Mouse (Mus musculus) midbrain, postnatal 0 days (tissue): ENCODE results near the gene Igfbp3. TPM values are rescaled to one million over a fixed set of nuclear protein-coding genes. Genes with fewer than 3 reads are reported as not detected.

Experiments
- ATAC-seq: fragments of 200-750 bp; cut with Nextera tagmentation; 2 replicates; pipeline ENCODE4 v1.8.0; 2017; ENCODE audit warnings: moderate number of reproducible peaks, mild to moderate bottlenecking, moderate TSS enrichment, moderate library complexity; ENCODE audit not compliant: low FRiP score
- DNase-seq: peaks from one replicate; pipeline ENCODE4 v3.0.0-alpha.2; 2015; ENCODE audit warnings: low spot score
- H3K27ac ChIP-seq: fragments of 300-500 bp; sonication (generic); 2 replicates; pipeline ENCODE4 v1.5.1; 2014; ENCODE audit warnings: low read depth, mild to moderate bottlenecking, low read length, mixed read lengths
- H3K27me3 ChIP-seq: fragments of 300-500 bp; sonication (generic); 2 replicates; pipeline ENCODE4 v1.6.1; 2014; ENCODE audit warnings: low read length, control low read depth, mixed read lengths; ENCODE audit not compliant: insufficient read depth
- H3K36me3 ChIP-seq: fragments of 300-500 bp; sonication (generic); 2 replicates; pipeline ENCODE4 v1.6.1; 2014; ENCODE audit warnings: low read length, control low read depth, mixed read lengths; ENCODE audit not compliant: insufficient read depth
- H3K4me1 ChIP-seq: fragments of 300-500 bp; sonication (generic); 2 replicates; pipeline ENCODE4 v1.6.1; 2014; ENCODE audit warnings: mild to moderate bottlenecking, control low read depth, antibody characterized with exemption, low read length, mixed read lengths; ENCODE audit not compliant: insufficient read depth
- H3K4me2 ChIP-seq: fragments of 300-500 bp; sonication (generic); 2 replicates; pipeline ENCODE4 v1.6.1; 2014; ENCODE audit warnings: low read depth, mild to moderate bottlenecking, low read length, mixed read lengths; ENCODE audit not compliant: poor library complexity, severe bottlenecking
- H3K4me3 ChIP-seq: fragments of 300-500 bp; sonication (generic); 2 replicates; pipeline ENCODE4 v1.5.1; 2014; ENCODE audit warnings: low read depth, mild to moderate bottlenecking, low read length, moderate library complexity
- H3K9ac ChIP-seq: fragments of 300-500 bp; sonication (generic); replicated peaks from 2 replicates; pipeline ENCODE4 v1.6.1; 2014; ENCODE audit warnings: mild to moderate bottlenecking, low read length, moderate library complexity, mixed read lengths; ENCODE audit not compliant: poor library complexity, severe bottlenecking
- H3K9me3 ChIP-seq: fragments of 300-500 bp; sonication (generic); 2 replicates; pipeline ENCODE4 v1.6.1; 2016; ENCODE audit warnings: low read length, control low read depth
- CTCF ChIP-seq: IDR thresholded peaks from 2 replicates; pipeline ENCODE4 v1.5.1; 2016; ENCODE audit warnings: antibody characterized with exemption, mild to moderate bottlenecking
- WGBS: fragments of 180-500 bp; shearing (Covaris S2); extraction: QIAGEN DNeasy Blood & Tissue Kit; methylation state at CpG from one replicate; pipeline ENCODE4 v1.1.7; 2014; 5-methylcytosine and 5-hydroxymethylcytosine counted together
- polyA plus RNA-seq: library from polyadenylated mRNA; unstranded; fragments of >200 nt; fragmentation: Nextera tagmentation; extraction: Ambion mirVana; gene quantifications from 2 replicates; pipeline ENCODE4 v1.2.1, GENCODE M21; 2015
- total RNA-seq: library from RNA; depleted of rRNA; stranded (reverse); fragments of >200 nt; gene quantifications from 2 replicates; pipeline ENCODE4 v1.2.3, GENCODE M21; 2014; rRNA removed

Gene Igfbp3
- total RNA-seq: 33.6 and 38.0 TPM in 2 replicates
- polyA plus RNA-seq: 19.4 and 21.0 TPM in 2 replicates

DNA sequence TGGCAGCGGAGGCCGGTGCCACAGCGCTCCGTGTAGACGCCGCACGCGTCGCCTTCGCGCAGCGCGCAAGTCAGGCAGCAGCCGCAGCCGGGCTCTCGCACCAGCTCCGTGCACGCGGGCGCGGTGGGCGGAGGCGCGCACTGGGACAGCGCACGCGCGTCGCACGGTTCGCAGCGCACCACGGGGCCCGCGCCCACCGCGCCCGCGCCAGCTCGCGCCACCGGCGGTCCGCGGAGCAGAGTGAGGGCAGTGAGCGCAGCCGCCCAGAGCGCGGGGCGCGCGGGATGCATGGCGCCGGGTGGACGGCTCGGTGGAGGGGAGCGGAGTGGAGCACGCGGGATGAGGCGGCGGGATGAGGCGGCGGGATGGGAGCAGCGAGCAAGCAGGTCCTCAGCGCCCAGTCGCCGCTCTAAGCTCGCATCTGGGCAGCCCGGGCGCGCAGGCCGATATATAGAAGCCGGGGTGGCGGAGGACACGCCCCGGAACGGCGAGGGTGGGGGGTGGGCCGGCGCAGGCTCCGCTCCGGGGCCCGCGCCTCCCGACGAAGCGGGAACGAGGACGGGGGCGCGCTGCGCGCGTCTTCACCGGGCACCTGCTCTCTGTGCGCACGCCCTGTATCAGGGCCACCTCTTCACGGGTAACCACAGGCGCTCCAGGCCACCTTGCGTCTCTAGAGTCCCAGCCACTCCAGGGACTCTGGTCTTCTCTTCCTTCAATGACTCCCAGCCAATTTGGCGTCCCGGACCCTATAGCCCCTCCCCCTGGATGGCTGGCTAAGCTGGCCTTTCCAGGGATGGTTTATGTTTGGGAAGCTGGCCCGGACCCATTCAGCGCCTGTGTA is at the start of gene Igfbp3:
Gene Igfbp3, minus strand, starts transcription at position 423 of the 841 bp plus-strand sequence.
- ATAC-seq (peak; percentile 93), DNase-seq (peak; percentile 86)
- H3K9me3 ChIP-seq: no peaks in the 10 kb centered on the region
- H3K9ac ChIP-seq: peak within 1 kb of the TSS; percentile 83
- peak within 1 kb of the TSS; percentile 75 for H3K4me2 ChIP-seq
- no peaks in the 10 kb centered on the region for H3K36me3 ChIP-seq
- H3K27me3 ChIP-seq: 0 out of 2 replicates have a peak, but pooled peaks cover 4% of the 10 kb centered on the region
- H3K4me1 ChIP-seq: no peaks in the 10 kb centered on the region
- peak within 1 kb of the TSS; percentile 72 for H3K4me3 ChIP-seq
- WGBS: under 1% methylated on average over 65 of the region's 104 CpGs
- peak within 1 kb of the TSS; percentile 88 for H3K27ac ChIP-seq
- no peak for TF ChIP-seq CTCF

DNA sequence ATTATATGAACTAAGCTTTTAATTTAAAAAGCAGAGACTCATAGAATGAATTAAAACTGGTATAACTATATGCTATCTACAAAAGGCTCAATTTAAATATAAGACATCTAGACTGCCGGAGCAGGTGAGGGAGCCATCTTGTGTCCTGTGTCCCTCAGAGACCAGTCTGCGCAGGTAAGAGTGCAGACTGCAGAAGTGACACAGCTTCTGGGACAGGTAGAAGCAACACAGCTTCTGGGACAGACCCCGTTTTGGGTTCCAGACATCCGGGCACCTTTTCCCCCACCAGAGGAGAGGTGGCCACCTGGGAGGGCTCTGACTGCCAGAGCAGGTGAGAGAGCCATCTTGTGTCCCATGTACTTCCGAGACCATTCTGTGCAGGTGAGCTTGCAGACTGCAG is 37.1 kb upstream of the Igfbp3 start:
- H3K9me3 ChIP-seq: no peaks in the 10 kb centered on the region
- no peak overlapping the region for H3K9ac ChIP-seq
- no peak overlapping the region for H3K4me3 ChIP-seq
- H3K36me3 ChIP-seq: no peaks in the 10 kb centered on the region
- TF ChIP-seq CTCF: no peak
- ATAC-seq: no peak
- no peaks in the 10 kb centered on the region for H3K4me1 ChIP-seq
- no peak overlapping the region for H3K27ac ChIP-seq
- 90% methylated on average over 5 of the region's 5 CpGs for WGBS
- no peaks in the 10 kb centered on the region for H3K27me3 ChIP-seq
- no peak for DNase-seq
- H3K4me2 ChIP-seq: no peak overlapping the region

DNA sequence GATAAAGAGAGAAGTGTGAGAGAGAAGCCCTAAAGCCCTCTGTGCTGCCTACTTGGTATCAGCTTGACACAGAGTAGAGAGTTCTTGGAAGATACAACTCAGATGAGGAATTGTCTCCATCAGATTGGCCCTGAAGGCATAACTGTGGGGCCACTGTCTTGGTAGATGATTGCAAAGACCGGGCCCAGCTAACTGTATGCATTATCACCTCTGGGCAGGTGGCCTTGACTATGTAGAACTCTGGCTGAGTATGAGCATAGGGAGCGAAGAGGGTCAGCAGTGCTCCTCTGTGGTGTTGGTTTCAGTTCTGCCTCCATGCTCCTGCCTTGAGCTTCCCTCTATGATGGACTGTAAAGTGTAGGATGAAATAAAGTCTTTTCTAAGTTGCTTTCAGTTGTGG is 36.7 kb upstream of the Igfbp3 start:
- H3K4me1 ChIP-seq: no peaks in the 10 kb centered on the region
- H3K36me3 ChIP-seq: no peaks in the 10 kb centered on the region
- ATAC-seq (no peak), DNase-seq (no peak)
- no peak for TF ChIP-seq CTCF
- no peaks in the 10 kb centered on the region for H3K27me3 ChIP-seq
- no peak overlapping the region for H3K27ac ChIP-seq
- no peaks in the 10 kb centered on the region for H3K9me3 ChIP-seq
- H3K4me3 ChIP-seq: no peak overlapping the region
- WGBS: 90% methylated on average over 2 of the region's 2 CpGs
- no peak overlapping the region for H3K9ac ChIP-seq
- H3K4me2 ChIP-seq: no peak overlapping the region

DNA sequence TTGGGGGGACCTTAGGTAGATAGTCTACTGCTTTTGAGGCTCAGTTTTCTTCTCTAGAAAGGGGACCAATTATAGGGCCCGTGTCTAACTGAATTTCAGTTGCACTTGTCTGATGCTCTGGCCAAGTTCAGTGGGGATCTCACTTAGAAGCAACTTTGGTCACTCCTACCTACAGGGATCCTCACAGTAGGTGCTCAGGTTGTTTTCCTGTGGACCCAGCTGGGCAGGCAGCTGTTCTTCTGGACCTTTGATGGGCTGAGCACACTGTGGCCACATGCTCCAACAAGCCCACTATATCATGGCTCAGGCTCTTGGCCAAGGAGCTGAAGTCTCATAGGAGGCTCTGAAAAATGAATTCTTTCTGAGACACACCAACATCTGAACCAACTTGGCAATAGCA is 31.1 kb upstream of the Igfbp3 start:
- WGBS: 65% methylated on average over 1 of the region's 1 CpGs
- no peak for DNase-seq
- no peak overlapping the region for H3K4me3 ChIP-seq
- no peak overlapping the region for H3K27ac ChIP-seq
- no peak overlapping the region for H3K9ac ChIP-seq
- H3K4me1 ChIP-seq: no peaks in the 10 kb centered on the region
- no peaks in the 10 kb centered on the region for H3K36me3 ChIP-seq
- no peaks in the 10 kb centered on the region for H3K27me3 ChIP-seq
- no peak for TF ChIP-seq CTCF
- no peak overlapping the region for H3K4me2 ChIP-seq
- no peak for ATAC-seq
- H3K9me3 ChIP-seq: no peaks in the 10 kb centered on the region

DNA sequence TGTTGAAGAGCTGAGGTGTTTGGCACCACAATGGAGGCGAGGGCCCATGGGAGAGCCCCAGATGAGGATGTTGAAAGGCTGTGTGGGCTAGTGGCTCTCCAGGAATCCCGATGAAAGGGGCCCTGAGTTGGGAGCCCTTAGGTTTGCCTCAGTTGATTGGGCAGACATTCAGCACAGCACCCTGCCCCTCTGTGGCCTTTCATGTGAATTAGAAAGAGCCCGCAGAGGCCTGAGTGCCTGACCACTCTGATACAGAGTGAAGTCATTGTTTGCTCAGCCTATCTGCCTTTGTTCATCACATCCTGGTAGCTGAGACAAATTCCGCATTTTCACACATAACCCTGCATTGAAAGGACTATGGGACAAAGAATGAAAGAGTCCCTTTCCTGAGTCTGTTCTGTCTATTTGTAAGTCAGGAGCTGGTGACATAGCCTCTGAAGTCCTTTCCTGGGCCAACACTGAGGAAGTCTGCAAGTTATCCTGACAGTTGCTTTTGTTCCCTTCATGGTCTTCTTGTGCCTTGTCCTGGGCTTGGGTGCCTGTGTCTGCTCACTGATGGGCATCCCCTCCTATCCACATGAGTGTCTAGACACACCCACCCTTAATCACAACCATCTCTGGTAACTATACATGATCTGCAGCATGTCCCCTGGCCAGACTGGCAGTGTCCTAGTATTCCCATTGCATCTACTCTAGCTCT is 25.5 kb upstream of the Igfbp3 start:
- TF ChIP-seq CTCF: no peak
- H3K4me1 ChIP-seq: no peaks in the 10 kb centered on the region
- no peak overlapping the region for H3K4me3 ChIP-seq
- DNase-seq (no peak), ATAC-seq (no peak)
- no peak overlapping the region for H3K9ac ChIP-seq
- WGBS: 69% methylated on average over 4 of the region's 4 CpGs
- no peaks in the 10 kb centered on the region for H3K36me3 ChIP-seq
- H3K9me3 ChIP-seq: no peaks in the 10 kb centered on the region
- H3K27ac ChIP-seq: no peak overlapping the region
- H3K27me3 ChIP-seq: no peaks in the 10 kb centered on the region
- no peak overlapping the region for H3K4me2 ChIP-seq

DNA sequence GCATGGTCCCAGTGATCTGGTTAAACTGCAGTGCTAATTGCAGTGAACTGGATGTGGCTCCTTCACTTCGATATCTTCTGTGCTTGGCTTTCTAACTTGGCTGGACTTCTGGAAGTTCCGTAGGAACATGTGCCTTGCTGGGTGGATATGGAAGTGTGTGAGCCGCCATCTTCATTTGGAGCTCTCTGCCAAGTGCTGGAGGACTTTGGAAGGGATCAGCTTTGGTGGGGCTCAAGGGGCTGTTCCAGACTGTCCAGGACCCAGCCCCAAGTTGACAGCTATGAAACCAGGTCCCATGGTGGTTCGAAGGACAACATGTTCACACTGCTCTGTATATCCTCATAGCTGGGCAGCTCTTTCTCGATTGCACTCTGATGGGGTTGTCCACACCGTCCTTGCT is 24.8 kb upstream of the Igfbp3 start:
- ATAC-seq (no peak), DNase-seq (no peak)
- Histone ChIP-seq H3K36me3 (no peaks in the 10 kb centered on the region), H3K9me3 (no peaks in the 10 kb centered on the region), H3K4me3 (no peak overlapping the region), H3K4me1 (no peaks in the 10 kb centered on the region), H3K27ac (no peak overlapping the region), H3K9ac (no peak overlapping the region), H3K4me2 (no peak overlapping the region), H3K27me3 (no peaks in the 10 kb centered on the region)
- no peak for TF ChIP-seq CTCF
- WGBS: 93% methylated on average over 6 of the region's 6 CpGs
